Mouse (Mus musculus) CH12.LX (cell line): ENCODE measurements around the gene Grifin. TPM values are rescaled to one million over a fixed set of nuclear protein-coding genes. Genes with fewer than 3 reads are reported as not detected.
A peak's percentile ranks its signal among the peaks of the same experiment; 100 is the strongest.

Source experiments
- DNase-seq: peaks from one replicate; pipeline ENCODE4 v3.0.0-alpha.2; 2013; ENCODE audit errors: extremely low read depth
- H3K27ac ChIP-seq: 2 replicates; pipeline ENCODE4 v1.5.1; 2012; ENCODE audit warnings: low read depth, mild to moderate bottlenecking, control low read depth, moderate library complexity; ENCODE audit not compliant: insufficient read depth
- H3K27me3 ChIP-seq: replicated peaks from 2 replicates; pipeline ENCODE3; 2012; ENCODE audit warnings: inconsistent platforms
- H3K36me3 ChIP-seq, 2 experiments: replicated peaks in 1 of 2; 2 replicates each; pipeline versions ENCODE3 to v1.6.1; 2012; ENCODE audit warnings: inconsistent platforms in 1 of 2, low read length in 1 of 2, mild to moderate bottlenecking in 1 of 2, mixed read lengths in 1 of 2, moderate library complexity in 1 of 2; ENCODE audit not compliant: control insufficient read depth in 1 of 2, insufficient read depth in 1 of 2
- H3K4me1 ChIP-seq, 2 experiments: 2 replicates each; pipeline ENCODE4 v1.6.1; 2012; ENCODE audit warnings: inconsistent platforms in 1 of 2, moderate library complexity in 1 of 2; ENCODE audit not compliant: insufficient read depth in 2 of 2, control insufficient read depth in 1 of 2
- H3K4me2 ChIP-seq: 2 replicates; pipeline ENCODE4 v1.6.1; 2012; ENCODE audit warnings: low read depth, mild to moderate bottlenecking, control low read depth; ENCODE audit not compliant: poor library complexity, insufficient read depth, severe bottlenecking
- H3K4me3 ChIP-seq, 3 experiments: fragments of 150-350 bp in 1 of 3; sonication (generic) in 1 of 3; replicated peaks in 1 of 3; 2 replicates each; pipeline versions ENCODE3 to v1.5.1; 2011 to 2012; ENCODE audit warnings: low read depth in 2 of 3, low read length in 2 of 3, mild to moderate bottlenecking in 2 of 3, moderate library complexity in 2 of 3, control low read depth in 1 of 3, improper control_type of control experiment in 1 of 3, inconsistent platforms in 1 of 3, mixed read lengths in 1 of 3; ENCODE audit not compliant: poor library complexity in 1 of 3
- H3K79me2 ChIP-seq: replicated peaks from 2 replicates; pipeline ENCODE4 v1.6.1; 2012; ENCODE audit warnings: mild to moderate bottlenecking, moderate library complexity; ENCODE audit not compliant: control insufficient read depth, poor library complexity, insufficient read depth, severe bottlenecking; ENCODE audit errors: extremely low read depth
- H3K9ac ChIP-seq: 2 replicates; pipeline ENCODE4 v1.6.1; 2012; ENCODE audit warnings: low read depth, mild to moderate bottlenecking, control low read depth, moderate library complexity; ENCODE audit not compliant: insufficient read depth
- H3K9me3 ChIP-seq: replicated peaks from 2 replicates; pipeline ENCODE3; 2012; ENCODE audit warnings: low read length, inconsistent platforms, mixed read lengths
- BHLHE40 ChIP-seq: IDR thresholded peaks from 2 replicates; pipeline ENCODE4 v1.6.1; 2011; ENCODE audit warnings: mild to moderate bottlenecking, low read depth, low read length, improper control_type of control experiment
- CHD1 ChIP-seq: IDR thresholded peaks from 2 replicates; pipeline ENCODE4 v1.6.1; 2012; ENCODE audit warnings: low read depth, low read length, improper control_type of control experiment, inconsistent platforms
- CHD2 ChIP-seq: IDR thresholded peaks from 2 replicates; pipeline ENCODE4 v1.6.1; 2011; ENCODE audit warnings: low read length, improper control_type of control experiment
- CTCF ChIP-seq, 2 experiments: IDR thresholded peaks in 1 of 2; conservative IDR thresholded peaks in 1 of 2; 2 replicates each; pipeline ENCODE4 v1.5.1; 2011 to 2012; ENCODE audit warnings: low read depth in 2 of 2, low read length in 2 of 2, improper control_type of control experiment in 1 of 2, inconsistent platforms in 1 of 2, mild to moderate bottlenecking in 1 of 2, moderate library complexity in 1 of 2
- E2F4 ChIP-seq: IDR thresholded peaks from 2 replicates; pipeline ENCODE4 v1.6.1; 2011; ENCODE audit warnings: low read depth, low read length, improper control_type of control experiment; ENCODE audit not compliant: insufficient replicate concordance
- ELF1 ChIP-seq: IDR thresholded peaks from 2 replicates; pipeline ENCODE4 v1.6.1; 2014; ENCODE audit warnings: low read depth, mild to moderate bottlenecking, inconsistent platforms, low read length, improper control_type of control experiment
- GABPA ChIP-seq: IDR thresholded peaks from 2 replicates; pipeline ENCODE4 v1.6.1; 2012; ENCODE audit warnings: low read depth, low read length, improper control_type of control experiment, inconsistent platforms; ENCODE audit not compliant: insufficient replicate concordance
- JUN ChIP-seq: IDR thresholded peaks from 2 replicates; pipeline ENCODE4 v1.6.1; 2011; ENCODE audit warnings: low read depth, mild to moderate bottlenecking, low read length, improper control_type of control experiment, moderate library complexity; ENCODE audit not compliant: insufficient read depth
- KAT2A ChIP-seq: IDR thresholded peaks from 2 replicates; pipeline ENCODE4 v1.6.1; 2012; ENCODE audit warnings: low read length, improper control_type of control experiment, inconsistent platforms; ENCODE audit not compliant: insufficient replicate concordance
- MAFK ChIP-seq: IDR thresholded peaks from 2 replicates; pipeline ENCODE4 v1.6.1; 2011; ENCODE audit warnings: low read length, improper control_type of control experiment; ENCODE audit not compliant: insufficient replicate concordance
- MAX ChIP-seq: IDR thresholded peaks from 2 replicates; pipeline ENCODE4 v1.6.1; 2011; ENCODE audit warnings: low read length, improper control_type of control experiment
- MAZ ChIP-seq: IDR thresholded peaks from 2 replicates; pipeline ENCODE4 v1.6.1; 2012; ENCODE audit warnings: low read depth, mild to moderate bottlenecking, inconsistent platforms, low read length, improper control_type of control experiment, moderate library complexity
- MXI1 ChIP-seq: IDR thresholded peaks from 2 replicates; pipeline ENCODE4 v1.6.1; 2011; ENCODE audit warnings: mild to moderate bottlenecking, low read depth, low read length, improper control_type of control experiment
- MYC ChIP-seq: IDR thresholded peaks from 2 replicates; pipeline ENCODE4 v1.6.1; 2011; ENCODE audit warnings: low read depth, mild to moderate bottlenecking, improper control_type of control experiment, low read length
- NRF1 ChIP-seq: IDR thresholded peaks from 2 replicates; pipeline ENCODE4 v1.6.1; 2014; ENCODE audit warnings: low read depth, mild to moderate bottlenecking, inconsistent platforms, low read length, improper control_type of control experiment, moderate library complexity
- PAX5 ChIP-seq: IDR thresholded peaks from 2 replicates; pipeline ENCODE4 v1.6.1; 2012; ENCODE audit warnings: low read length, inconsistent platforms, mixed read lengths
- RAD21 ChIP-seq: IDR thresholded peaks from 2 replicates; pipeline ENCODE4 v1.6.1; 2011; ENCODE audit warnings: low read depth, mild to moderate bottlenecking, low read length, improper control_type of control experiment, moderate library complexity
- RCOR1 ChIP-seq: conservative IDR thresholded peaks from 2 replicates; pipeline ENCODE4 v1.6.1; 2012; ENCODE audit warnings: low read depth, mild to moderate bottlenecking, inconsistent platforms, low read length, improper control_type of control experiment
- SIN3A ChIP-seq: IDR thresholded peaks from 2 replicates; pipeline ENCODE4 v1.6.1; 2012; ENCODE audit warnings: low read length, improper control_type of control experiment, inconsistent platforms
- SMC3 ChIP-seq: IDR thresholded peaks from 2 replicates; pipeline ENCODE4 v1.6.1; 2011; ENCODE audit warnings: low read depth, low read length, improper control_type of control experiment
- TCF12 ChIP-seq: IDR thresholded peaks from 2 replicates; pipeline ENCODE4 v1.6.1; 2014; ENCODE audit warnings: low read depth, mild to moderate bottlenecking, inconsistent platforms, low read length, improper control_type of control experiment
- UBTF ChIP-seq: IDR thresholded peaks from 2 replicates; pipeline ENCODE4 v1.6.1; 2012; ENCODE audit warnings: low read depth, mild to moderate bottlenecking, inconsistent platforms, low read length, improper control_type of control experiment, moderate library complexity
- ZC3H11A ChIP-seq: IDR thresholded peaks from 2 replicates; pipeline ENCODE4 v1.6.1; 2012; ENCODE audit warnings: low read depth, mild to moderate bottlenecking, inconsistent platforms, low read length, improper control_type of control experiment
- ZKSCAN1 ChIP-seq: IDR thresholded peaks from 2 replicates; pipeline ENCODE4 v1.6.1; 2012; ENCODE audit warnings: low read depth, inconsistent platforms, low read length, improper control_type of control experiment, borderline replicate concordance
- dilution Hi-C: fragments of 300-500 bp; cut with MboI; formaldehyde crosslinking; loops from 2 replicates; pipeline ENCODE4 v1.14.3; 2020; ENCODE audit warnings: low sequenced_read_pairs; ENCODE audit not compliant: extremely low pct_unique_long_range_greater_than_20kb, extremely low pct_ligation_motif_present
- in situ Hi-C: fragments of 300-500 bp; cut with MboI; formaldehyde crosslinking; loops from 3 replicates; pipeline ENCODE4 v1.14.3; 2019; ENCODE audit warnings: low sequenced_read_pairs, low pct_ligation_motif_present, low pct_unique_long_range_greater_than_20kb, mixed read lengths
- polyA plus RNA-seq: library from polyadenylated mRNA; unstranded; fragments of >175 nt; gene quantifications from 2 replicates; pipeline ENCODE4 v1.2.1, GENCODE M21; 2012; ENCODE audit warnings: low read depth; ENCODE audit not compliant: insufficient read length
- total RNA-seq, 2 experiments: library from RNA; depleted of rRNA; stranded (reverse); fragments of 300-350 nt in 1 of 2; fragments of >200 nt in 1 of 2; gene quantifications; 2 replicates each; pipeline ENCODE4 v1.2.3; 2012 to 2014

Gene Grifin
- total and polyA plus RNA-seq, 3 experiments: not detected

DNA sequence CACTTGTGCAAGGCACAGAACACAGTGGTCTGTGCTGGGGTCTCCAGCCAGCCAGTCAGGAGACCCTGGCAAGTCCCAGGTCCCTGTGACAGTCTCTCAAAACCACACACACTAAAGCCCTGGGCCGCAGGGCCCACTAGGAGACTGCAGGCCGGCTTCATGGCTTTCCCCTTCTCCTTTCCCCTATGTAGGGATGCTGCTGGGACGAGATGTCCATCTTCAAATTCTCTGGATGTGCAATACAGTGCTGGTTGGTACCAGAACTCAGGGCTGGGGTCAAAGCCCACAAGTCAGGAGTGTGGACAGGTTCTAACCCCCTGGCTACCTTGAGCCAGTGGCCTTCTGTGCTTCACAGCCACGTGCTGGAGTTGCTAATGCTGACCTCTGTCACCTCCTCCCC, 1.4 kb upstream of the Grifin start:
- in situ Hi-C loops: no loop called here
- dilution Hi-C loops: no loop called here
- H3K79me2 ChIP-seq: no peaks in the 10 kb centered on the region
- no peak overlapping the region for H3K27ac ChIP-seq
- no peak overlapping the region for H3K4me2 ChIP-seq
- H3K4me3 ChIP-seq: no peak overlapping the region
- peaks cover 3 to 26% of the 10 kb centered on the region in 2 experiments for H3K4me1 ChIP-seq
- no peaks in the 10 kb centered on the region for H3K36me3 ChIP-seq
- H3K27me3 ChIP-seq: peaks cover 28% of the 10 kb centered on the region
- peaks cover 4% of the 10 kb centered on the region for H3K9me3 ChIP-seq
- no peak for DNase-seq
- TF ChIP-seq KAT2A (no peak), MYC (no peak), CHD2 (no peak), JUN (no peak), CHD1 (no peak), ZC3H11A (no peak), ELF1 (no peak), SMC3 (no peak), RCOR1 (no peak), BHLHE40 (no peak)
- H3K9ac ChIP-seq: no peak overlapping the region

DNA sequence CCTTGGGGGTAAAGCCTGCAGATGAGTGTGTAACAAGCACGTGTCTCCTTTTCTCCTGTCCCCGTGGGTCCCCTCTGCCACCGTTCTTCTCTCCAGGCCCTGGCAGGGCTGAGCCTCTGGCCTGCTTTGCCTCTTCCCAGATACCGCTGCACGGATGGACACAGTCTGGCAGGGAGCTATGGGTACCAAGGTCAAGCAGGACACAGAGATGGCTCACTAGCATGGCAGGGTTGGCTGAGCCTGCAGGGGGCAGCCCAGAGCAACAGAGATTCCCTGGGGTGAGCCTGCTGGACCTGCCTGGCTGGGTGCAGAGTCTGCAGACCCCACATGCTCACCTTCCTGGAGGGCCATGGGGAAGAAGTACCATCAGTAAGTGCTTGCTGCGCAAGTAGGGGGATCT, 985 bp upstream of the Grifin start:
- H3K27me3 ChIP-seq: peaks cover 28% of the 10 kb centered on the region
- in situ Hi-C loops (no loop called here), dilution Hi-C loops (no loop called here)
- TF ChIP-seq CHD1: no peak
- TF ChIP-seq MAX: no peak
- no peak for TF ChIP-seq MXI1
- peak; percentile 11 for TF ChIP-seq RAD21
- TF ChIP-seq ZC3H11A: no peak
- no peak for TF ChIP-seq NRF1
- no peak for TF ChIP-seq RCOR1
- TF ChIP-seq E2F4: no peak
- peak; percentile 38 for TF ChIP-seq SMC3
- no peak for TF ChIP-seq MAFK
- TF ChIP-seq GABPA: no peak
- no peak for TF ChIP-seq SIN3A
- no peak for TF ChIP-seq MAZ
- TF ChIP-seq CTCF (conservative IDR thresholded peaks at IDR 0.05 in 1 of 2, IDR thresholded peaks at IDR 0.05 in 1 of 2; ENCODE audit: low read depth in 2 of 2, low read length in 2 of 2): peak in 1 of 2 experiments; percentile 52; a peak in 2 of 4 replicates
- no peak for TF ChIP-seq ZKSCAN1
- TF ChIP-seq JUN: no peak
- TF ChIP-seq PAX5: no peak
- no peak for TF ChIP-seq KAT2A
- no peak for TF ChIP-seq TCF12
- no peak for TF ChIP-seq UBTF
- H3K36me3 ChIP-seq: no peaks in the 10 kb centered on the region
- H3K4me1 ChIP-seq: peaks cover 3 to 26% of the 10 kb centered on the region in 2 experiments
- H3K4me3 ChIP-seq: no peak overlapping the region
- H3K9ac ChIP-seq: no peak overlapping the region
- no peak overlapping the region for H3K27ac ChIP-seq
- H3K79me2 ChIP-seq: no peaks in the 10 kb centered on the region
- no peak for DNase-seq
- H3K9me3 ChIP-seq: peaks cover 4% of the 10 kb centered on the region
- no peak overlapping the region for H3K4me2 ChIP-seq
